Mouse (Mus musculus): ENCODE results near the gene Sox3. TPM values are rescaled to one million over a fixed set of nuclear protein-coding genes. Genes with fewer than 3 reads are reported as not detected.

Sox3 gene
- polyA plus RNA-seq, 1 experiment from 2014 or later, result not detected

DNA sequence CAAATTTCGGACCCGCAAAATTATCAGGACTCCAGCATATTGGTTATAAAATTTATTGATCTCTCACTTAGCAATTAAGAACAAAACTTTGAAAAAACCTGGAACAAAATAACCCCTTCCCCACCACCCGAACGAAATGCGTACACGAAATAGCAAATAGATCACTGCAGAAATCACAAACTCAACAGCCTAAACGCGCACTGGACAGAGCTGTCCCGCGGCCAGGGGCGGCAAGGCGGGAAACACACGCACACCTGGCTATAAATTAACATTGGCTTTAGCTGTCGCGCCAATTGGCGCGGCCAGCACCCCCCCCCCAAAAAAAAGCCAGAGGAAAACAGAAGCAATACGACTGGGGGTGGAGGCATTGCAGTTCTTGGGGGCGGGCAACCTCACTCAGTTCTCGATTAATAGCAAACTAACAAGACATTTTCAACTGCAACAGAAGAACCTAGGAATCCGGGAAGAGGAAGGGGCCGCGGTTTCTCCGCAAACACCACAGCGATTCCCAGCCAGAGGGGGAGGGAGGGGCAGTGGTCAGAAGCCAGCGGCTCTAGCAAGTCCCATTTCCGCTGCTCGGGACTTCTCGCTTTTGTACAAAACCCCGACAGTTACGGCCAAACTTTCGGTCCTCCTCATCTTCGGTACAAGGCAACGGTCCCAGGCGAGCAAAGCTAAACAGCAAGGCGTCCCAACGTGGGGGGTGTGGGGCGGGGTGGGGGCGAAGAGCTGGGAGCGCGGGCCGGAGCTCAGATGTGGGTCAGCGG, 1.7 kb downstream of the Sox3 start:
- H3K4me1 ChIP-seq (replicated peaks; ENCODE audit: control insufficient read depth, insufficient read depth, low read length), result no peaks in the 10 kb centered on the region
- H3K4me3 ChIP-seq (ENCODE audit: low read depth, low read length), result peak overlapping the region; percentile 43
- H3K36me3 ChIP-seq (ENCODE audit: control insufficient read depth, insufficient read depth, low read length), result no peaks in the 10 kb centered on the region
- H3K27ac ChIP-seq (ENCODE audit: low read depth, low read length), result no peak overlapping the region
- DNase-seq (ENCODE audit: low spot score) (peak; percentile 47), ATAC-seq (replicated peaks; ENCODE audit: low FRiP score) (no peak)
- H3K27me3 ChIP-seq (replicated peaks; ENCODE audit: control insufficient read depth, insufficient read depth, low read length), result peaks cover 85% of the 10 kb centered on the region
- 15% methylated on average over 35 of the region's 43 CpGs for WGBS
- no peaks in the 10 kb centered on the region for H3K9me3 ChIP-seq (ENCODE audit: control insufficient read depth, low read length)
- H3K4me2 ChIP-seq, result peak overlapping the region; percentile 60
- H3K9ac ChIP-seq (ENCODE audit: low read depth, low read length), result no peak overlapping the region

DNA sequence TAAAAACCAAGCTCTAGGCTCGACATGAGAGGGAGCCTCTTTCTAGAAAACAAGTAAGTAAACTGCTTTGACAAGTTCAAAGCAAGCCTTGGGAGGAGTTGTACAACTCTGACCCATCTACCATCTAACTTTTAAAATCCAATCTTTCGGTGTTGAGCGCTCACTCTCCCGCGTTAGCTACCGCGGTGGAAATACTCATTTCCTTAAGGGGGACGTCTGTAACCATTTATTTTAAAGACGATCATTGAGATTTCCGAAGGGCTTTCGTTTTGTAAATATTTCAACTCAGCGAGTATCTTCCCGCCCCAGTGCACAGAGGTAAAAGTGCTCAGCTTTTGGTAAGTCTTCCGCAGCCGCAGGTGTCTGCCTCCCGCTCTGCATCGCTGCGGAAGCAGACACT, 2.6 kb downstream of the Sox3 start:
- Histone ChIP-seq H3K27me3 (replicated peaks; ENCODE audit: control insufficient read depth, insufficient read depth, low read length) (peaks cover 77% of the 10 kb centered on the region), H3K27ac (ENCODE audit: low read depth, low read length) (no peak overlapping the region), H3K4me2 (no peak overlapping the region), H3K36me3 (ENCODE audit: control insufficient read depth, insufficient read depth, low read length) (no peaks in the 10 kb centered on the region), H3K9me3 (ENCODE audit: control insufficient read depth, low read length) (no peaks in the 10 kb centered on the region), H3K9ac (ENCODE audit: low read depth, low read length) (no peak overlapping the region), H3K4me1 (replicated peaks; ENCODE audit: control insufficient read depth, insufficient read depth, low read length) (no peaks in the 10 kb centered on the region), H3K4me3 (ENCODE audit: low read depth, low read length) (no peak overlapping the region)
- DNase-seq (ENCODE audit: low spot score) (no peak), ATAC-seq (replicated peaks; ENCODE audit: low FRiP score) (no peak)
- WGBS, result 16% methylated on average over 18 of the region's 18 CpGs

DNA sequence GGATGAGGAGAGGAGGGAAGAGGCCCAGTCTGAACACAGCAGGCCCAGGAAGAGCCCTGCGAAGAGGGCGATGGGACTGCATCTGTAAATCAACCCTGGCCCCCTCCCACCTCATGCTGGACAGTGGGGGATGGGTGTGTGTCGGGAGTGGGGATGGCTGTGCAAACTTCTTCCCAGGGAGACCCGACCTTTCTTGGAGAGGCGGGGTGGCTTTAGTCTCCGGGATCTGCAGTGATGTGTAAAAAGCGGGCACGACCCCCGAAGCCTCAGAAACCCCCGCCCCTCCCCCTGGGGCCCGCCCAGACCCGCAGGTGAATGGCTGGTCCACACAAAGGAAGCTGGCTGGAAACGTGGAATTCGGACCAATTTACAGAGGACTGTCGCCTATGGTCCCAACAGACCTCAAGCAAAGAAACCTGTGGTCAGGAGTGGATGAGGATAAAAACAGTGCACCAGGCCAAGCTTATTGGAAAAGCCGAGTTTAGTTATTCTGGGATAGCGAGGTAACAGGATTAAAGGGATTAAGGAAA, 3.2 kb downstream of the Sox3 start:
- H3K27ac ChIP-seq (ENCODE audit: low read depth, low read length), result no peak overlapping the region
- H3K4me2 ChIP-seq, result no peak overlapping the region
- H3K4me1 ChIP-seq (replicated peaks; ENCODE audit: control insufficient read depth, insufficient read depth, low read length), result no peaks in the 10 kb centered on the region
- DNase-seq (ENCODE audit: low spot score) (no peak), ATAC-seq (replicated peaks; ENCODE audit: low FRiP score) (no peak)
- 14% methylated on average over 17 of the region's 17 CpGs for WGBS
- peaks cover 70% of the 10 kb centered on the region for H3K27me3 ChIP-seq (replicated peaks; ENCODE audit: control insufficient read depth, insufficient read depth, low read length)
- H3K9me3 ChIP-seq (ENCODE audit: control insufficient read depth, low read length), result no peaks in the 10 kb centered on the region
- no peak overlapping the region for H3K9ac ChIP-seq (ENCODE audit: low read depth, low read length)
- no peaks in the 10 kb centered on the region for H3K36me3 ChIP-seq (ENCODE audit: control insufficient read depth, insufficient read depth, low read length)
- no peak overlapping the region for H3K4me3 ChIP-seq (ENCODE audit: low read depth, low read length)

All from liver, embryonic 11.5 days (tissue).